Mouse (Mus musculus): ENCODE data around the gene Zfp91. TPM values are rescaled to one million over a fixed set of nuclear protein-coding genes. Genes with fewer than 3 reads are reported as not detected.

The Zfp91 gene
- polyA plus RNA-seq (2021; fragmentation: Nextera tagmentation) = 8.9 and 9.6 TPM in 2 replicates
- long read RNA-seq, experiment 1, full-length matches to known transcripts = 1 of 63 reads
- long read RNA-seq, experiment 1, partial matches to known transcripts = 10 of 63 reads
- long read RNA-seq, experiment 1, other reads (novel, unspliced or antisense) = 52 of 63 reads
- long read RNA-seq, experiment 2, partial matches to known transcripts = 13 of 23 reads
- long read RNA-seq, experiment 2, other reads (novel, unspliced or antisense) = 10 of 23 reads

GRCm38 (mm10) chr19:12795511-12796327 lies at the start of gene Zfp91, which contains the start of gene Lpxn:
Gene Zfp91 (minus strand): TSS chr19:12796126.
Gene Lpxn (plus strand): TSS chr19:12796193.

GRCm38 (mm10) chr19:12765308-12765707 lies 30.6 kb downstream of the Zfp91 start, which contains the start of gene Cntf:
Gene Cntf (minus strand): TSS chr19:12765632.

Other genes with a start within 250 kb of the Zfp91 start
- gene Gm4952, start 196.2 kb downstream of the Zfp91 start, polyA plus RNA-seq (2021; fragmentation: Nextera tagmentation) = 0.16 TPM in 1 of 2 replicates, not detected in the other
- gene Glyat, start 162.8 kb downstream of the Zfp91 start, polyA plus RNA-seq (2021; fragmentation: Nextera tagmentation) = not detected in 2 replicates
- not detected in 2 replicates for gene Olfr1442, start 125.7 kb downstream of the Zfp91 start, polyA plus RNA-seq (2021; fragmentation: Nextera tagmentation)
- gene Olfr1443, start 118.0 kb downstream of the Zfp91 start, polyA plus RNA-seq (2021; fragmentation: Nextera tagmentation) = not detected in 2 replicates
- gene Keg1, start 100.3 kb downstream of the Zfp91 start, polyA plus RNA-seq (2021; fragmentation: Nextera tagmentation) = not detected in 2 replicates
- gene Cntf, start 30.5 kb downstream of the Zfp91 start, polyA plus RNA-seq (2021; fragmentation: Nextera tagmentation) = 0.56 and 1.0 TPM in 2 replicates
- gene Lpxn, start 67 bp upstream of the Zfp91 start, polyA plus RNA-seq (2021; fragmentation: Nextera tagmentation) = 2.2 and 2.9 TPM in 2 replicates
- not detected in 2 replicates for gene Gm5244, start 50.6 kb upstream of the Zfp91 start, polyA plus RNA-seq (2021; fragmentation: Nextera tagmentation)
- gene Olfr1444, start 61.2 kb upstream of the Zfp91 start, polyA plus RNA-seq (2021; fragmentation: Nextera tagmentation) = not detected in 2 replicates
- gene Olfr1445, start 87.7 kb upstream of the Zfp91 start, polyA plus RNA-seq (2021; fragmentation: Nextera tagmentation) = not detected in 2 replicates
- gene Olfr1446, start 97.4 kb upstream of the Zfp91 start, polyA plus RNA-seq (2021; fragmentation: Nextera tagmentation) = not detected in 2 replicates
- not detected in 2 replicates for gene Olfr1447, start 107.6 kb upstream of the Zfp91 start, polyA plus RNA-seq (2021; fragmentation: Nextera tagmentation)
- not detected in 2 replicates for gene Olfr1448, start 128.3 kb upstream of the Zfp91 start, polyA plus RNA-seq (2021; fragmentation: Nextera tagmentation)
- gene Olfr1449, start 134.7 kb upstream of the Zfp91 start, polyA plus RNA-seq (2021; fragmentation: Nextera tagmentation) = not detected in 2 replicates
- gene Olfr1450, start 154.1 kb upstream of the Zfp91 start, polyA plus RNA-seq (2021; fragmentation: Nextera tagmentation) = not detected in 2 replicates
- not detected in 2 replicates for gene Olfr1451, start 198.9 kb upstream of the Zfp91 start, polyA plus RNA-seq (2021; fragmentation: Nextera tagmentation)
- not detected in 2 replicates for gene Olfr1453, start 232.2 kb upstream of the Zfp91 start, polyA plus RNA-seq (2021; fragmentation: Nextera tagmentation)

Measured in left cerebral cortex, adult 6 months (tissue).